Mouse (Mus musculus) kidney, adult 2 months (tissue): ENCODE measurements around the gene Lgmn.

Experiments
- CTCF ChIP-seq: fragments of 200-500 bp; conservative IDR thresholded peaks from 2 replicates; pipeline ENCODE4 v1.5.1; 2011; ENCODE audit warnings: low read depth, mild to moderate bottlenecking, control low read depth, low read length, moderate library complexity, mixed read lengths; ENCODE audit not compliant: insufficient read depth, insufficient read length
- POLR2A ChIP-seq: fragments of 200-500 bp; IDR thresholded peaks from one replicate; pipeline ENCODE4 v1.6.1; 2011; ENCODE audit warnings: low read depth, low read length, control low read depth

DNA sequence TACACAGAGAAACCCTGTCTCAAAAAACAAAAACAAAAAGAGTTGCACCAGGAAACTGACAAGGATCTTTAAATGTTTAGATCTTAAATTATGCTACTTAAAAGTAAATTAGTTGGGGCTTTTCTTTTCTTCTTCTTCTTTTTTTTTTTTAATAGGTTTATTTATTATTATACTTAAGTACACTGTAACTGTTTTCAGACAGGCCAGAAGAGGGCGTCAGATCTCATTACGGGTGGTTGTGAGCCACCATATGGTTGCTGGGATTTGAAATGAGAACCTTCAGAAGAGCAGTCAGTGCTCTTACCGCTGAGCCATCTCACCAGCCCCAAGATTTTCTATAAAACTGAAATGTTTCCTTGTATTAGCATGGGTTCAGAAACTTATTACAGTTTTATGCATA is 45.3 kb upstream of the Lgmn start:
- no peak for TF ChIP-seq CTCF
- no peak for TF ChIP-seq POLR2A
